Mouse (Mus musculus) lung, postnatal 0 days (tissue): ENCODE results near the gene Oser1.

Experiments used
- CTCF ChIP-seq: IDR thresholded peaks from 2 replicates; pipeline ENCODE4 v1.5.1; 2016; ENCODE audit warnings: antibody characterized with exemption, mild to moderate bottlenecking
- EP300 ChIP-seq: IDR thresholded peaks from 2 replicates; pipeline ENCODE4 v1.6.1; 2016; ENCODE audit warnings: antibody characterized with exemption, mild to moderate bottlenecking, control low read depth

DNA sequence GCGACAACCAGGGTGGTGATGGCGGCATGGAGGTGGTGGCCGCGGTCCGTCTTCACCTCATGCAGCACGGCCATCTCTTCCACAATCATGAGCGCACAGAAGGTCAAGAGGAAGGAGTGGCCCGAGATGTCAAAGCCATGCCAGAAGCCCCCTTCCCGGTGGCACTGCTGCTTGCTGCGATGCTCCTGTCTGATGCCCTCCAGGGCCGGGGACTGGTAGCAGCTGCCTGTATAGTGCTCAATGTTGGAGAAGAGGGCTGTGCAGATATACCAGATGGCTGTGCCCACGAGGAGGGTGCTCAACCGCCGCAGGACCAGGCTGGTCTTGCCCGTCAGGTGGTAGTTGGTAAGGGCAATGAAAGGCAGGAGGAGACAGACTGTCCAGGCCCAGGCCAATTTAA, 45.2 kb upstream of the Oser1 start:
- TF ChIP-seq EP300, result no peak
- TF ChIP-seq CTCF, result no peak
